Mouse (Mus musculus) heart, embryonic 14.5 days (tissue): ENCODE measurements around the gene Fcer2a. TPM values are rescaled to one million over a fixed set of nuclear protein-coding genes. Genes with fewer than 3 reads are reported as not detected.
A peak's percentile ranks its signal among the peaks of the same experiment; 100 is the strongest.

Experiments
- ATAC-seq: fragments of 200-750 bp; cut with Nextera tagmentation; 2 replicates; pipeline ENCODE4 v1.8.0; 2017; ENCODE audit warnings: low read depth, moderate TSS enrichment; ENCODE audit not compliant: insufficient number of reproducible peaks, insufficient read depth, low FRiP score
- H3K27ac ChIP-seq, 2 experiments: fragments of 200-500 bp in 1 of 2; fragments of 300-500 bp in 1 of 2; sonication (generic) in 1 of 2; replicated peaks in 1 of 2; 2 replicates each; pipeline ENCODE4 v1.5.1; 2012 to 2014; ENCODE audit warnings: low read depth in 2 of 2, low read length in 2 of 2, control low read depth in 1 of 2, mild to moderate bottlenecking in 1 of 2, mixed read lengths in 1 of 2; ENCODE audit not compliant: control insufficient read depth in 1 of 2, insufficient read depth in 1 of 2
- H3K27me3 ChIP-seq: fragments of 300-500 bp; sonication (generic); 2 replicates; pipeline ENCODE4 v1.6.1; 2014; ENCODE audit warnings: mild to moderate bottlenecking, low read length, control low read depth; ENCODE audit not compliant: control insufficient read depth, insufficient read depth
- H3K36me3 ChIP-seq: fragments of 300-500 bp; sonication (generic); 2 replicates; pipeline ENCODE4 v1.6.1; 2014; ENCODE audit warnings: mild to moderate bottlenecking, control low read depth, low read length, mixed read lengths; ENCODE audit not compliant: control insufficient read depth, insufficient read depth
- H3K4me1 ChIP-seq, 2 experiments: fragments of 200-500 bp in 1 of 2; fragments of 300-500 bp in 1 of 2; sonication (generic) in 1 of 2; 2 replicates each; pipeline ENCODE4 v1.6.1; 2012 to 2014; ENCODE audit warnings: low read length in 2 of 2, control low read depth in 1 of 2, mixed read lengths in 1 of 2; ENCODE audit not compliant: control insufficient read depth in 2 of 2, insufficient read depth in 2 of 2
- H3K4me2 ChIP-seq: fragments of 300-500 bp; sonication (generic); 2 replicates; pipeline ENCODE4 v1.6.1; 2014; ENCODE audit warnings: mild to moderate bottlenecking, low read length
- H3K4me3 ChIP-seq, 2 experiments: fragments of 200-500 bp in 1 of 2; fragments of 300-500 bp in 1 of 2; sonication (generic) in 1 of 2; 2 replicates each; pipeline ENCODE4 v1.5.1; 2012 to 2014; ENCODE audit warnings: low read length in 2 of 2, mild to moderate bottlenecking in 2 of 2, control low read depth in 1 of 2, low read depth in 1 of 2, moderate library complexity in 1 of 2; ENCODE audit not compliant: control insufficient read depth in 1 of 2, insufficient read depth in 1 of 2
- H3K9ac ChIP-seq: fragments of 300-500 bp; sonication (generic); 2 replicates; pipeline ENCODE4 v1.6.1; 2014; ENCODE audit warnings: mild to moderate bottlenecking, low read length
- H3K9me3 ChIP-seq: fragments of 300-500 bp; sonication (generic); 2 replicates; pipeline ENCODE4 v1.6.1; 2016; ENCODE audit warnings: low read length, control low read depth; ENCODE audit not compliant: control insufficient read depth
- WGBS: fragments of 180-500 bp; shearing (Covaris S2); extraction: QIAGEN DNeasy Blood & Tissue Kit; methylation state at CpG from one replicate; pipeline ENCODE4 v1.1.7; 2014; 5-methylcytosine and 5-hydroxymethylcytosine counted together
- polyA plus RNA-seq: library from polyadenylated mRNA; unstranded; fragments of >200 nt; fragmentation: Nextera tagmentation; extraction: Ambion mirVana; gene quantifications from 2 replicates; pipeline ENCODE4 v1.2.1, GENCODE M21; 2014

Fcer2a gene
- polyA plus RNA-seq, 1 experiment from 2014 or later, result not detected

DNA sequence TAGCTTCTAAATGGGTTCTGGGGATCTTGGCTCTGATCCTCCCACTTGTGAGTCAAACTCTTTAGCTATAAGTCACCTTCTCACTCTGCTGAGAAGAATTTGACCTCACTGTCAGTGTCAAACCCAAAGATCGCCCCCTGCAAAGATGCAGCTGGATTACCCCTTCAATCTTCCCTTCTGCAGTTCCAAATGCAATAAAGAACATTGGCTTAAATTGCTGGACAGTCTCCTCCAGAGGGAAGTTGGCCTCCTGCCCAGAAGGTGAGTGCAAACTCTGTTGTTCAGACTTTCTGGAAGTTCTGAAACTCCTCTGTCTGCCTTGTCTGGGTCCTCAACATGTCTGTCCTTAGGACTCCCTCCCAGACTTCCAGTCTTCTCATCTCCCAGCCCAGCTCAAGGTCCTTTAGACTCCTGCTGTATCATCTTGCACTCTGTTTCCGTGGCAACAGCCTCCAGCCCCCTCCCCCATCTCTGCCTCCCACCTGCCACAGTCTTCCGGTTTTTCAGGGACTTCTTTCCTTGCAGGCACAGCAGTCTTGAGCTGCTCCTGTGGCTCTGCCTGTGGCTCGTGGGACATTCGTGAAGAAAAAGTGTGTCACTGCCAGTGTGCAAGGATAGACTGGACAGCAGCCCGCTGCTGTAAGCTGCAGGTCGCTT is 37.1 kb downstream of the Fcer2a start:
- no peaks in the 10 kb centered on the region for H3K9me3 ChIP-seq
- ATAC-seq, result no peak
- no peaks in the 10 kb centered on the region for H3K4me1 ChIP-seq
- H3K27me3 ChIP-seq, result no peaks in the 10 kb centered on the region
- H3K9ac ChIP-seq, result no peak overlapping the region
- 28% methylated on average over 7 of the region's 7 CpGs for WGBS
- no peak overlapping the region for H3K4me3 ChIP-seq
- no peak overlapping the region for H3K4me2 ChIP-seq
- H3K27ac ChIP-seq, result no peak overlapping the region
- H3K36me3 ChIP-seq, result no peaks in the 10 kb centered on the region

DNA sequence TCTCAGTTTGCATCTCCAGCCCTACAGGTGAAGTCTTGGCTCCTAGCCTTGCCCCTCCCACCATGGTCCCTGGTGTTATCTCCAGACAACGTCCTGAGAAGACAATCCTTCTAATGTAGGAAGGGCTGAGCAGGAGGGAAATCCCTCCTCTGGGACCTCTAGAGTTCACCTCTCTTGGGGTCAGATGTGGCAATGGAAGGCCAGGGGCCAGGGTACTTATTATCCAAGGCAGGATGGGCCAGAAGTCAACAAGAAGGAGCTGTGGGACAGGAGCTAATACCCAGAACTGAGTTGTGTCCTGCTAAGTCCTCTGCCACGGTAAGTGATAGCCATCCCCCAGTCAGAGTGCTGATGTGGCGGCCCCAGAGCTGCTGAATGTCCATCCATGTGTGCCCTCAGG is 38.4 kb downstream of the Fcer2a start, which contains the start of gene Retn:
TSS of gene Retn (plus strand) at position 245 of the 400 bp plus-strand sequence.
- 42% methylated on average over 3 of the region's 3 CpGs for WGBS
- no peak within 1 kb of the TSS for H3K4me2 ChIP-seq

DNA sequence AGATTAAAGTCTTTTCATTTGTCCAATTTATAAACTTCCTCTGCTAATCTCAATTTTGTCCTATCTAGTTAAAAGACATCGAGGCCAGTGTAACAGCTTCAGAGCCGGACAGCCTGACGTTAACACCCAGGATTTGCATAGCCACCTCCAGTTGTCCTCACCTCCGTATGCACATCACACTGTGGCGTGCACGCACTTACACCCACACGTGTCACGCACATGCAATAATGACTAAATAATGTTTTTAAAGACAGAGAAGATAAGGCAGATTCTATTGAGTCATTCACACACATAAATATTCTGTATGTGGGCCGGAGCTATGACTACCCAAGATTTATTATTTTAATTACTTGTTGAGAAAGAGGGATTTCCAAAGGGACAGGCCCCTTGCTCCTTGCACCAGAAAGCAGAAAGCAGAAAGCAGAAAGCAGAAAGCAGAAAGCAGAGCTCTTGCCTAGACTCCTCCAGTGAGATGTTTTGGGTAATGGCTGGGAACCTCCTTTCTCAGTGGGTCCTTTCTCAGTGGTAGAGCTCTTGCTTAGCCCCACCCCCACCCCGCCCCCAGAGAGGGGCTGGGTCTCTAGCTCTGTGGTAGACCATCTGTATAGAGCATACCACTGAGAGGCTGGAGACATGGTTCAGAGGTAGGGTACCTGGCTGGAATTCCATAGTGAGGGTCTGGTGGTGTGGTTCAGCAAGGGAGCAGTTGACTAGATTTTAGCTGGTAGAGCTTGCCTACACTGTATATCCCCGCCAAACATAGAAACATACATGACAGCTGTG is 39.1 kb downstream of the Fcer2a start:
- 65% methylated on average over 11 of the region's 11 CpGs for WGBS
- no peak overlapping the region for H3K9ac ChIP-seq
- H3K9me3 ChIP-seq, result no peaks in the 10 kb centered on the region
- no peak for ATAC-seq
- no peaks in the 10 kb centered on the region for H3K4me1 ChIP-seq
- H3K27me3 ChIP-seq, result no peaks in the 10 kb centered on the region
- no peaks in the 10 kb centered on the region for H3K36me3 ChIP-seq
- no peak overlapping the region for H3K27ac ChIP-seq
- H3K4me2 ChIP-seq, result no peak overlapping the region
- H3K4me3 ChIP-seq, result no peak overlapping the region

More for the DNA sequence above, 38.4 kb downstream of the Fcer2a start, which contains the start of gene Retn:
- no peaks in the 10 kb centered on the region for H3K9me3 ChIP-seq
- H3K27me3 ChIP-seq, result no peaks in the 10 kb centered on the region
- no peak for ATAC-seq
- H3K4me3 ChIP-seq, result no peak within 1 kb of the TSS
- no peak within 1 kb of the TSS for H3K27ac ChIP-seq
- no peaks in the 10 kb centered on the region for H3K4me1 ChIP-seq
- no peaks in the 10 kb centered on the region for H3K36me3 ChIP-seq
- H3K9ac ChIP-seq, result no peak within 1 kb of the TSS

DNA sequence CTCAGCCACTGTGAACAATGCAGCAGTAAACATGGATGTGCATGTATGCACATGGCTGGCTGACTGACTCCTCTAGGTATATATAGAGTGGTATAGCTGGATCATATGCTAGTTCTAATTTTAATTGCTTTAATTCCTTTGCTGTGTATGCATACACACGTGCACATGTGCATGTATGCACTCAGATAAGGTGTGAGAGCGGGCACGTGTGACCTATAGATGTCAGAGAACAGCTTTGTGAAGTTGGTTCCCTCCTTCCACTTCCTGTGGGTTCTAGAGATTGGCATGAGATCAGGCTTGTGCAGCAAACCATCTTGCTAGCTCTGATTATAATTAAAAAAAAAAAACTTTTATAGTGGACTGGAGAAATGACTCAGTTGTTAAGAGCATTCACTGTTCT is 41.1 kb downstream of the Fcer2a start:
- Histone ChIP-seq H3K9ac (no peak overlapping the region), H3K27ac (no peak overlapping the region), H3K4me2 (no peak overlapping the region), H3K4me3 (no peak overlapping the region), H3K9me3 (no peaks in the 10 kb centered on the region), H3K36me3 (no peaks in the 10 kb centered on the region), H3K4me1 (no peaks in the 10 kb centered on the region), H3K27me3 (no peaks in the 10 kb centered on the region)
- WGBS, result 61% methylated on average over 3 of the region's 3 CpGs
- no peak for ATAC-seq

GRCm38 (mm10) chr8:3648990-3649389 is 45.0 kb downstream of the Fcer2a start:
- WGBS, result 41% methylated on average over 1 of the region's 1 CpGs

GRCm38 (mm10) chr8:3648268-3648667 is 45.7 kb downstream of the Fcer2a start:
- H3K36me3 ChIP-seq, result no peaks in the 10 kb centered on the region
- no peaks in the 10 kb centered on the region for H3K27me3 ChIP-seq
- no peak overlapping the region for H3K9ac ChIP-seq
- H3K4me2 ChIP-seq, result no peak overlapping the region
- no peaks in the 10 kb centered on the region for H3K4me1 ChIP-seq
- no peak overlapping the region for H3K27ac ChIP-seq
- H3K4me3 ChIP-seq, result no peak overlapping the region
- no peaks in the 10 kb centered on the region for H3K9me3 ChIP-seq
- no peak for ATAC-seq
- WGBS, result 56% methylated on average over 2 of the region's 2 CpGs

More at GRCm38 (mm10) chr8:3648990-3649389, 45.0 kb downstream of the Fcer2a start:
- Histone ChIP-seq H3K27ac (no peak overlapping the region), H3K9ac (no peak overlapping the region), H3K9me3 (no peaks in the 10 kb centered on the region), H3K4me2 (0 out of 2 replicates have a peak overlapping the region, but pooled peaks have one; percentile 13), H3K36me3 (no peaks in the 10 kb centered on the region), H3K27me3 (no peaks in the 10 kb centered on the region), H3K4me3 (no peak overlapping the region), H3K4me1 (no peaks in the 10 kb centered on the region)
- ATAC-seq, result no peak

DNA sequence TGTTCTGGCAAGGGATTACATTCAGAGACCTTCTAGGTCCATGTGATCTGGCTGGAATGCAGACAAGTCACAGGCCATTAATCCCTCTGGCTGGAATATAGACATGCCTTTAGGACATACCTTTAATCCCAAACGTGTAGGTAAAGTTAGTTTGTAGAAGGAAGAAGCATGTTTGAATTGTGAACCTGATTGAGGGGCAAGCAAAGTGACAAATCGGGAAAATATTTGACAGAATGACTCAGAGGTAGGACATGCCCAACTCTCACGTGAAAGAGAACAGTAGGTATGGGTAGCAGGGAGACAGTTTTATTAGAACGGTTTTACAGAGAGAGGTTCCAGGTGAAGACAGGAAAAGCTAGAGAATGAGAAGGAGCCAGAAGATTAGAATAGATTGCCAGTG is 46.4 kb downstream of the Fcer2a start:
- no peak overlapping the region for H3K27ac ChIP-seq
- 66% methylated on average over 4 of the region's 4 CpGs for WGBS
- no peak for ATAC-seq

More for the DNA sequence above, 46.4 kb downstream of the Fcer2a start:
- Histone ChIP-seq H3K9ac (no peak overlapping the region), H3K36me3 (no peaks in the 10 kb centered on the region), H3K4me1 (no peaks in the 10 kb centered on the region), H3K4me3 (no peak overlapping the region), H3K4me2 (no peak overlapping the region), H3K9me3 (no peaks in the 10 kb centered on the region), H3K27me3 (no peaks in the 10 kb centered on the region)
